Mouse (Mus musculus) midbrain, embryonic 14.5 days (tissue): ENCODE measurements around the gene Retn. TPM values are rescaled to one million over a fixed set of nuclear protein-coding genes. Genes with fewer than 3 reads are reported as not detected.

Experiments used
- ATAC-seq: fragments of 200-750 bp; cut with Nextera tagmentation; 2 replicates; pipeline ENCODE4 v1.8.0; 2017; ENCODE audit warnings: moderate number of reproducible peaks, moderate library complexity; ENCODE audit not compliant: low FRiP score, low TSS enrichment
- DNase-seq: peaks from one replicate; pipeline ENCODE4 v3.0.0-alpha.2; 2015
- H3K27ac ChIP-seq: fragments of 300-500 bp; sonication (generic); replicated peaks from 2 replicates; pipeline ENCODE4 v1.5.1; 2014; ENCODE audit warnings: mild to moderate bottlenecking, low read depth, low read length, moderate library complexity
- H3K27me3 ChIP-seq: fragments of 300-500 bp; sonication (generic); 2 replicates; pipeline ENCODE4 v1.6.1; 2014; ENCODE audit warnings: low read length, control low read depth, mixed read lengths; ENCODE audit not compliant: control insufficient read depth, insufficient read depth
- H3K36me3 ChIP-seq: fragments of 300-500 bp; sonication (generic); 2 replicates; pipeline ENCODE4 v1.6.1; 2014; ENCODE audit warnings: low read length, control low read depth; ENCODE audit not compliant: control insufficient read depth, insufficient read depth
- H3K4me1 ChIP-seq: fragments of 300-500 bp; sonication (generic); 2 replicates; pipeline ENCODE4 v1.6.1; 2014; ENCODE audit warnings: mild to moderate bottlenecking, antibody characterized with exemption, low read length, control low read depth; ENCODE audit not compliant: control insufficient read depth, insufficient read depth
- H3K4me2 ChIP-seq: fragments of 300-500 bp; sonication (generic); 2 replicates; pipeline ENCODE4 v1.6.1; 2014; ENCODE audit warnings: mild to moderate bottlenecking, low read length, moderate library complexity
- H3K4me3 ChIP-seq: fragments of 300-500 bp; sonication (generic); replicated peaks from 2 replicates; pipeline ENCODE4 v1.5.1; 2014; ENCODE audit warnings: low read depth, low read length
- H3K9ac ChIP-seq: fragments of 300-500 bp; sonication (generic); replicated peaks from 2 replicates; pipeline ENCODE4 v1.6.1; 2014; ENCODE audit warnings: mild to moderate bottlenecking, low read length, moderate library complexity
- H3K9me3 ChIP-seq: fragments of 300-500 bp; sonication (generic); 2 replicates; pipeline ENCODE4 v1.6.1; 2016; ENCODE audit warnings: low read length, control low read depth, mixed read lengths; ENCODE audit not compliant: control insufficient read depth
- WGBS: fragments of 180-500 bp; shearing (Covaris S2); extraction: QIAGEN DNeasy Blood & Tissue Kit; methylation state at CpG from one replicate; pipeline ENCODE4 v1.1.7; 2014; 5-methylcytosine and 5-hydroxymethylcytosine counted together
- polyA plus RNA-seq: library from polyadenylated mRNA; unstranded; fragments of >200 nt; fragmentation: Nextera tagmentation; extraction: Ambion mirVana; gene quantifications from 2 replicates; pipeline ENCODE4 v1.2.1, GENCODE M21; 2014

The Retn gene
- polyA plus RNA-seq, 1 experiment from 2014 or later: not detected

GRCm38 (mm10) chr8:3683408-3684176 is 28.0 kb downstream of the Retn start:
- H3K36me3 ChIP-seq: peaks cover 42% of the 10 kb centered on the region
- H3K9ac ChIP-seq: no peak overlapping the region
- no peak overlapping the region for H3K27ac ChIP-seq
- 73% methylated on average over 6 of the region's 6 CpGs for WGBS
- no peaks in the 10 kb centered on the region for H3K9me3 ChIP-seq
- DNase-seq (no peak), ATAC-seq (no peak)
- no peaks in the 10 kb centered on the region for H3K4me1 ChIP-seq
- no peaks in the 10 kb centered on the region for H3K27me3 ChIP-seq
- no peak overlapping the region for H3K4me2 ChIP-seq
- no peak overlapping the region for H3K4me3 ChIP-seq

GRCm38 (mm10) chr8:3684530-3684929 is 29.0 kb downstream of the Retn start:
- H3K9ac ChIP-seq: no peak overlapping the region
- H3K4me2 ChIP-seq: no peak overlapping the region
- no peaks in the 10 kb centered on the region for H3K4me1 ChIP-seq
- no peak for ATAC-seq
- no peak for DNase-seq
- H3K9me3 ChIP-seq: no peaks in the 10 kb centered on the region
- peaks cover 33% of the 10 kb centered on the region for H3K36me3 ChIP-seq
- no peak overlapping the region for H3K4me3 ChIP-seq
- H3K27ac ChIP-seq: no peak overlapping the region
- H3K27me3 ChIP-seq: no peaks in the 10 kb centered on the region

- H3K4me2 ChIP-seq: no peak overlapping the region
These were observed 29.9 kb downstream of the Retn start for GRCm38 (mm10) chr8:3685422-3685821.

GRCm38 (mm10) chr8:3687537-3687936 is 32.0 kb downstream of the Retn start:
- DNase-seq (no peak), ATAC-seq (no peak)
- Histone ChIP-seq H3K27ac (no peak overlapping the region), H3K4me3 (no peak overlapping the region), H3K9me3 (no peaks in the 10 kb centered on the region), H3K27me3 (no peaks in the 10 kb centered on the region), H3K9ac (no peak overlapping the region), H3K4me1 (no peaks in the 10 kb centered on the region), H3K36me3 (peaks cover 8% of the 10 kb centered on the region), H3K4me2 (no peak overlapping the region)
- WGBS: 80% methylated on average over 6 of the region's 6 CpGs

More at GRCm38 (mm10) chr8:3685422-3685821, 29.9 kb downstream of the Retn start:
- H3K9me3 ChIP-seq: no peaks in the 10 kb centered on the region
- no peak overlapping the region for H3K4me3 ChIP-seq
- H3K4me1 ChIP-seq: no peaks in the 10 kb centered on the region
- no peak overlapping the region for H3K27ac ChIP-seq
- DNase-seq: no peak
- no peak for ATAC-seq
- H3K9ac ChIP-seq: no peak overlapping the region
- WGBS: 74% methylated on average over 4 of the region's 5 CpGs
- H3K36me3 ChIP-seq: peaks cover 24% of the 10 kb centered on the region
- no peaks in the 10 kb centered on the region for H3K27me3 ChIP-seq

- Histone ChIP-seq H3K4me3 (no peak overlapping the region), H3K9ac (no peak overlapping the region), H3K4me1 (no peaks in the 10 kb centered on the region), H3K27me3 (no peaks in the 10 kb centered on the region), H3K4me2 (no peak overlapping the region), H3K9me3 (no peaks in the 10 kb centered on the region), H3K27ac (no peak overlapping the region), H3K36me3 (no peaks in the 10 kb centered on the region)
- 75% methylated on average over 3 of the region's 3 CpGs for WGBS
- ATAC-seq (no peak), DNase-seq (no peak)
These were observed 35.2 kb downstream of the Retn start for GRCm38 (mm10) chr8:3690774-3691173.

- Histone ChIP-seq H3K27ac (no peak within 1 kb of the TSS), H3K27me3 (no peaks in the 10 kb centered on the region), H3K4me1 (no peaks in the 10 kb centered on the region), H3K9me3 (no peaks in the 10 kb centered on the region), H3K9ac (no peak within 1 kb of the TSS), H3K4me2 (no peak within 1 kb of the TSS), H3K4me3 (no peak within 1 kb of the TSS), H3K36me3 (no peaks in the 10 kb centered on the region)
- no peak for ATAC-seq
- no peak for DNase-seq
- WGBS: 83% methylated on average over 3 of the region's 3 CpGs
These were observed 38.6 kb downstream of the Retn start, which contains the start of gene Fcer2a for GRCm38 (mm10) chr8:3694121-3694520. Gene Fcer2a (minus strand): TSS chr8:3694175.

- WGBS: 95% methylated on average over 1 of the region's 1 CpGs
- Histone ChIP-seq H3K36me3 (no peaks in the 10 kb centered on the region), H3K9ac (no peak overlapping the region), H3K4me1 (no peaks in the 10 kb centered on the region), H3K4me2 (no peak overlapping the region), H3K4me3 (no peak overlapping the region), H3K9me3 (no peaks in the 10 kb centered on the region), H3K27me3 (no peaks in the 10 kb centered on the region), H3K27ac (no peak overlapping the region)
- DNase-seq (no peak), ATAC-seq (no peak)
These were observed 45.9 kb downstream of the Retn start for GRCm38 (mm10) chr8:3701491-3701890.

GRCm38 (mm10) chr8:3705711-3706110 is 50.1 kb downstream of the Retn start:
- Histone ChIP-seq H3K4me2 (no peak overlapping the region), H3K4me3 (no peak overlapping the region), H3K27me3 (no peaks in the 10 kb centered on the region), H3K9me3 (no peaks in the 10 kb centered on the region), H3K4me1 (no peaks in the 10 kb centered on the region), H3K36me3 (no peaks in the 10 kb centered on the region), H3K9ac (no peak overlapping the region), H3K27ac (no peak overlapping the region)
- DNase-seq: no peak
- ATAC-seq: no peak
- whole genome bisulfite sequencing: 59% methylated on average over 4 of the region's 4 CpGs

- H3K4me2 ChIP-seq: no peak overlapping the region
- H3K27me3 ChIP-seq: no peaks in the 10 kb centered on the region
- no peak overlapping the region for H3K4me3 ChIP-seq
- H3K9me3 ChIP-seq: no peaks in the 10 kb centered on the region
- no peaks in the 10 kb centered on the region for H3K4me1 ChIP-seq
- 79% methylated on average over 7 of the region's 7 CpGs for WGBS
- H3K27ac ChIP-seq: no peak overlapping the region
- ATAC-seq: no peak
- H3K9ac ChIP-seq: no peak overlapping the region
- no peaks in the 10 kb centered on the region for H3K36me3 ChIP-seq
- no peak for DNase-seq
These were observed 52.0 kb downstream of the Retn start for GRCm38 (mm10) chr8:3707611-3708010.
